ENCODE assay signal across 8 mouse cellular contexts in the genomic region with DNA sequence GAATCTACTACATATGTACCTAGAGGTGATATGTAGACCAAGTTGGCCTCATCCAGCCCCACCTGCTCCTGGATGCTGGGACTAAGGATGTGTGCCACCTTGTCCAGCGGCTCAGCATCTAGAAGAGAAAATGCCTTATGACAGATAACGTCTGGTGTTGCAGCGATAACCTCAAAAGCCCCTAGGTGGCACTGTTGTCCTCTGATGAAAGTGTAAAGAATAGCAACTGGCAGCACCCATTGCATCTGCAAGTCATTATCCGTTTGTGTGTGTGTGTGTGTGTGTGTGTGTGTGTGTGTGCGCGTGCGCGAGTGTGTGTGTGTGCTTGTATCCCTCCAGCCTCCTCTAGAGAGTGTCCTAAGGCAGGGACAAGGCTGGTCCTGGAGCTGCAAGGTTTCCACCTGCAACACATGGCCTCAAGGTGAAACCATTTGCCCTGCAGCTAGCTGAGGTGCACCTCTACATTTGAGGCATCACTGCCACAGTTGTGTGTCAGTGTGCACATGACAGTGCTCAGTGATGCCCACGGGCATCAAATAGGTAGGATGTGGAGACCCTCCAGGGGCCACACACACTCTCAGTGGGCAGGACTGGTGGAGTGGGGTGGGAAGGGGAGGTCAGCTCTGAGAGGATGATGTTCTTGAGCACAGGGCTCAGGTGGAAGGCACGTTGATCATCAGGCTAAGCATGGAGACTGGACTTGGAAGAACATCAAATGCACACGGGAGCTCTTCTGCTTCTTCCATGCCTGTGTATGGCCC. TPM values are rescaled to one million over a fixed set of nuclear protein-coding genes. Genes with fewer than 3 reads are reported as not detected.
DNase-seq lines count a peak whose midpoint lies in the region; ATAC-seq and TF ChIP-seq lines count a peak whose summit lies in the region.

No protein-coding gene starts in this region.

- H3K4me2 ChIP-seq in hindbrain, embryonic 14.5 days (replicated peaks) = no peak overlapping the region

- in situ Hi-C loops in Patski (cut with MboI; ENCODE audit: low pct_unique_long_range_greater_than_20kb) = loop anchor here (10.0 kb wide), 1 partner anchor 326 kb away; no protein-coding TSS in a partner anchor

- peak; percentile 81 for TF ChIP-seq CTCF in Patski (IDR thresholded peaks at IDR 0.05)

- no peaks in the 10 kb centered on the region for H3K4me1 ChIP-seq in hindbrain, embryonic 14.5 days (replicated peaks; ENCODE audit: control insufficient read depth, insufficient read depth, low read length)

- no peak overlapping the region for H3K9ac ChIP-seq in hindbrain, embryonic 14.5 days

- H3K36me3 ChIP-seq in hindbrain, embryonic 14.5 days (replicated peaks; ENCODE audit: control insufficient read depth, insufficient read depth) = peaks cover 34% of the 10 kb centered on the region

- POLR2A ChIA-PET in Patski (lab: Charles Lee) = interaction anchor here (0.6 to 1.4 kb wide), 6 partner anchors 10 to 185 kb away, joined by 3 to 4 read pairs (median 3); no protein-coding TSS in a partner anchor

- DNase-seq in Patski (ENCODE audit: low read depth, low spot score) = peak; percentile 31
- DNase-seq in cerebellum, postnatal 14 days = peak; percentile 83 to 89
- peak; percentile 73 to 77 for DNase-seq in frontal cortex, postnatal 14 days (ENCODE audit: low spot score in 2 of 2)
- peak; percentile 93 for DNase-seq in hindbrain, embryonic 14.5 days (ENCODE audit: low spot score)
- DNase-seq in layer of hippocampus, postnatal 25 days (ENCODE audit: extremely low spot score in 1 of 2, low spot score in 1 of 2) = peak; percentile 52 to 76
- DNase-seq in lung, postnatal 14 days = peak; percentile 82
- peak; percentile 93 for DNase-seq in retina, postnatal 1 day
- DNase-seq in thymus, postnatal 4 days = peak; percentile 79

- no peak for ATAC-seq in Patski
- ATAC-seq in hindbrain, embryonic 14.5 days (ENCODE audit: low FRiP score) = peak; percentile 75

- no peak overlapping the region for H3K4me3 ChIP-seq in hindbrain, embryonic 14.5 days (replicated peaks; ENCODE audit: low read length)

- CTCF ChIA-PET in Patski (lab: Charles Lee) = interaction anchor here (0.6 to 3.4 kb wide), 17 partner anchors 9 to 333 kb away, joined by 3 to 19 read pairs (median 3); no protein-coding TSS in a partner anchor

- H3K9me3 ChIP-seq in hindbrain, embryonic 14.5 days (ENCODE audit: control insufficient read depth, low read length) = no peaks in the 10 kb centered on the region

- H3K27ac ChIP-seq in hindbrain, embryonic 14.5 days = no peak overlapping the region

- 32% methylated on average over 11 of the region's 11 CpGs for WGBS in hindbrain, embryonic 14.5 days

- no peaks in the 10 kb centered on the region for H3K27me3 ChIP-seq in Patski
- no peaks in the 10 kb centered on the region for H3K27me3 ChIP-seq in hindbrain, embryonic 14.5 days (ENCODE audit: control insufficient read depth, insufficient read depth, low read length)

RNA-seq across cellular contexts. Expression of a gene that starts 27.5 kb away (rescaled TPM):
- polyA plus RNA-seq in Patski (2021) = 11.6 TPM
- 22.6 and 28.6 TPM in 2 replicates for polyA plus RNA-seq in hindbrain, embryonic 14.5 days (2014; fragmentation: Nextera tagmentation; extraction: Ambion mirVana)
- total RNA-seq in layer of hippocampus, postnatal 25 days (2021) = 10 to 100 TPM; 21.7 to 24.5 TPM

RNA-seq across cellular contexts. Expression of a gene that starts 27.7 kb away (rescaled TPM):
- polyA plus RNA-seq in Patski (2021) = 6.6 TPM
- 4.4 and 6.5 TPM in 2 replicates for polyA plus RNA-seq in hindbrain, embryonic 14.5 days (2014; fragmentation: Nextera tagmentation; extraction: Ambion mirVana)
- total RNA-seq in layer of hippocampus, postnatal 25 days (2021) = 1 to 10 TPM; 2.5 to 2.9 TPM

RNA-seq across cellular contexts. Expression of a gene that starts 29.5 kb away (rescaled TPM):
- polyA plus RNA-seq in Patski (2021) = not detected
- 1.4 and 2.9 TPM in 2 replicates for polyA plus RNA-seq in hindbrain, embryonic 14.5 days (2014; fragmentation: Nextera tagmentation; extraction: Ambion mirVana)
- under 1 TPM in 1 of 2 experiments, not detected in 1; 0.30 TPM for total RNA-seq in layer of hippocampus, postnatal 25 days (2021)

RNA-seq across cellular contexts. Expression of a gene that starts 41.0 kb away (rescaled TPM):
- polyA plus RNA-seq in Patski (2021) = 107 TPM
- polyA plus RNA-seq in hindbrain, embryonic 14.5 days (2014; fragmentation: Nextera tagmentation; extraction: Ambion mirVana) = 22.7 and 22.9 TPM in 2 replicates
- total RNA-seq in layer of hippocampus, postnatal 25 days (2021) = 10 to 100 TPM; 40.9 to 57.8 TPM

Comparison
In these comparisons a context has a peak if more than half of its experiments do, and no peak if none do; other contexts are left out.
1. DNase-seq: peak in every context shown above with its lines; median percentile 93 in hindbrain, embryonic 14.5 days; 93 in retina, postnatal 1 day; 86 in cerebellum, postnatal 14 days; 82 in lung, postnatal 14 days; 79 in thymus, postnatal 4 days; 75 in frontal cortex, postnatal 14 days; 64 in layer of hippocampus, postnatal 25 days; 31 in Patski.